Mouse (Mus musculus): Measurements from ENCODE around the gene Rubcn.

Gene Rubcn

GRCm38 (mm10) chr16:32818441-32818840 is 59.1 kb downstream of the Rubcn start:
- DNase-seq (ENCODE audit: low read depth, low spot score): no peak

- no peak for DNase-seq (ENCODE audit: low read depth, low spot score)
These were observed 59.5 kb downstream of the Rubcn start for GRCm38 (mm10) chr16:32818036-32818435.

GRCm38 (mm10) chr16:32815160-32815605 is 62.4 kb downstream of the Rubcn start:
- DNase-seq (ENCODE audit: low read depth, low spot score): peak; percentile 11

- peak; percentile 69 for DNase-seq (ENCODE audit: low read depth, low spot score)
These were observed 63.0 kb downstream of the Rubcn start for GRCm38 (mm10) chr16:32814539-32814938.

- DNase-seq (ENCODE audit: low read depth, low spot score): no peak
These were observed 63.8 kb downstream of the Rubcn start for GRCm38 (mm10) chr16:32813771-32814170.

GRCm38 (mm10) chr16:32813362-32813761 is 64.2 kb downstream of the Rubcn start:
- peak; percentile 30 for DNase-seq (ENCODE audit: low read depth, low spot score)

- DNase-seq (ENCODE audit: low read depth, low spot score): peak; percentile 97
These were observed 64.6 kb downstream of the Rubcn start for GRCm38 (mm10) chr16:32812888-32813361.

- no peak for DNase-seq (ENCODE audit: low read depth, low spot score)
These were observed 67.2 kb downstream of the Rubcn start, which contains the start of gene Smbd1 for GRCm38 (mm10) chr16:32810321-32810720. Gene Smbd1, minus strand, starts transcription at chr16:32810477.

GRCm38 (mm10) chr16:32807408-32808185 is 70.0 kb downstream of the Rubcn start:
- DNase-seq (ENCODE audit: low read depth, low spot score): no peak

GRCm38 (mm10) chr16:32805151-32805550 is 72.4 kb downstream of the Rubcn start:
- no peak for DNase-seq (ENCODE audit: low read depth, low spot score)

- DNase-seq (ENCODE audit: low read depth, low spot score): no peak
These were observed 73.7 kb downstream of the Rubcn start for GRCm38 (mm10) chr16:32803901-32804300.

- DNase-seq (ENCODE audit: low read depth, low spot score): no peak
These were observed 74.2 kb downstream of the Rubcn start for GRCm38 (mm10) chr16:32803252-32803853.

- no peak for DNase-seq (ENCODE audit: low read depth, low spot score)
These were observed 80.2 kb downstream of the Rubcn start, which contains the start of gene Muc20 for GRCm38 (mm10) chr16:32797426-32797689. Gene Muc20, minus strand, starts transcription at chr16:32797435.

- DNase-seq (ENCODE audit: low read depth, low spot score): no peak
These were observed 80.7 kb downstream of the Rubcn start for GRCm38 (mm10) chr16:32796676-32797425.

GRCm38 (mm10) chr16:32795177-32795576 is 82.4 kb downstream of the Rubcn start:
- no peak for DNase-seq (ENCODE audit: low read depth, low spot score)

GRCm38 (mm10) chr16:32790056-32790455 is 87.5 kb downstream of the Rubcn start:
- DNase-seq (ENCODE audit: low read depth, low spot score): no peak

- no peak for DNase-seq (ENCODE audit: low read depth, low spot score)
These were observed 92.7 kb downstream of the Rubcn start for GRCm38 (mm10) chr16:32784840-32785239.

GRCm38 (mm10) chr16:32783324-32784062 is 94.1 kb downstream of the Rubcn start:
- DNase-seq (ENCODE audit: low read depth, low spot score): no peak

- DNase-seq (ENCODE audit: low read depth, low spot score): no peak
These were observed 98.6 kb downstream of the Rubcn start for GRCm38 (mm10) chr16:32778956-32779355.

- DNase-seq (ENCODE audit: low read depth, low spot score): no peak
These were observed 100.9 kb downstream of the Rubcn start for GRCm38 (mm10) chr16:32776676-32777075.
